Mouse (Mus musculus): ENCODE measurements around the gene Klhl25.

- TF ChIP-seq CTCF (IDR thresholded peaks at IDR 0.05; ENCODE audit: borderline replicate concordance, extremely low read depth, insufficient read depth, insufficient read length): no peak
- no peak for TF ChIP-seq POLR2A (IDR thresholded peaks at IDR 0.05; ENCODE audit: borderline replicate concordance, extremely low read depth, insufficient read depth, insufficient read length, poor library complexity, severe bottlenecking)
Measured at GRCm38 (mm10) chr7:75820687-75821086, 27.4 kb upstream of the Klhl25 start.
